Mouse (Mus musculus): ENCODE measurements around the gene Gm20388. TPM values are rescaled to one million over a fixed set of nuclear protein-coding genes. Genes with fewer than 3 reads are reported as not detected.
A peak's percentile ranks its signal among the peaks of the same experiment; 100 is the strongest.

Gm20388 gene
- polyA plus RNA-seq, 1 experiment from 2014 or later, result not detected

DNA sequence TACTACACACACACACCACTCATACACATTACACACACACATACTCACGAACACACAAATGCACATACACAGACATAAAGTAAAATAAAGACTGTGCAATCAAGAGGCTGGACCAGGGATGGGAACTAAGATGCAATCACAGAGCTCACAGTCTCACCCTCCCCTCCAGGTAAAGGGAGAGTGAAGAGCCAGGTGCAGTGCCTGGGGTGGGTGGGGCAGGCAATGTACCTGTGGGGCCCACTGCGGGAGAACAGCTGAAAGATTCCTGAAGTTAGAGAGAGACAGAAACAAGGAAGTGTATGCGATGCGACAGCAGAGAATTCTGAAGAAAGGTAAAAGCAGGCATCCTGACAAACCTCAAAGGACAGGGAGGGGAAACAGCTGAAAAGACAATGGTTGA is 3884.1 kb downstream of the Gm20388 start:
- Histone ChIP-seq H3K9me3 (no peaks in the 10 kb centered on the region), H3K27ac (replicated peaks) (no peak overlapping the region), H3K27me3 (replicated peaks) (peaks cover 12% of the 10 kb centered on the region; the same call in 1 of the 2 replicates), H3K9ac (no peak overlapping the region), H3K4me2 (no peak overlapping the region), H3K4me3 (no peak overlapping the region), H3K4me1 (no peaks in the 10 kb centered on the region), H3K36me3 (no peaks in the 10 kb centered on the region)
- 69% methylated on average over 4 of the region's 4 CpGs for WGBS
- no peak for ATAC-seq (ENCODE audit: extremely low read depth, insufficient number of reproducible peaks, low FRiP score, low TSS enrichment)

DNA sequence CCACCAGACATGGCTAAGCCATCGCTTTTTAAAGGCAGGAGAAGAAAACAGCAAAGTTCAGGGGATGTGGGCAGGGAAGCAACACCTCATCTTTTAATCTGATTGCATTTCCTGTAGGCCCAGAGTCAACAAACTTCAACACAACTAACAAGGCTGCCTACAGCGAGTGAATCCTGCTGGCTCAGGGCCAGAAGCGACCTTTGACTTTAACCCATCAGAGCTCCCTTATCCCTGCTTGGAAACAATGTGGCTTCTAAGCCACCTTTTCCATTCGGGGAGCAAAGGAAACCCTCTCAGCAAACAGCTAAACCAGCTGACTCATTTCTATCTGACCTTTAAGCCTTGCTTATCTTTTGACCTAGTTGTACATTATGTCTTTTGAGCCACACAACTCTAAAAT is 3886.1 kb downstream of the Gm20388 start:
- no peak overlapping the region for H3K27ac ChIP-seq (replicated peaks)
- H3K4me3 ChIP-seq, result no peak overlapping the region
- H3K27me3 ChIP-seq (replicated peaks), result peaks cover 2% of the 10 kb centered on the region; the same call in 1 of the 2 replicates
- 37% methylated on average over 4 of the region's 4 CpGs for WGBS
- no peaks in the 10 kb centered on the region for H3K9me3 ChIP-seq
- no peak overlapping the region for H3K4me2 ChIP-seq
- H3K4me1 ChIP-seq, result no peaks in the 10 kb centered on the region
- ATAC-seq (ENCODE audit: extremely low read depth, insufficient number of reproducible peaks, low FRiP score, low TSS enrichment), result no peak
- no peak overlapping the region for H3K9ac ChIP-seq
- no peaks in the 10 kb centered on the region for H3K36me3 ChIP-seq

DNA sequence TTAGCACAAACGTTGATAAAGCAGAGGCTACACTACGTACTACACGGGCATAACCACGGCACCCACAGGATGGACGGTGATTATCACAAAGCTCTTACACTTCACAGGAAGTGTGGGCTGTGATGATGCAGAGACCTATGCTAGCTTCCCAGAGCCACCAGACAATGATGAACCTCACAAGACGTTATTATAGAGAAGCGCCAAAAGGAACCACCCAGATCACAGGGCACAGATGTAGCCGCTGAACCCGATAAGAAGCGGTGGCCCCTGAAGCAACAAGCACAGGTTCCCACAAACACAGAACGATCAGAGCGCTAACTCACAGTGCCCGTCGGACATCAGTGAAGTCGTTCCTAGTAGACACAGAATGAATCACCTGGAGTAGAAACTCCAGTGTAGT is 3887.3 kb downstream of the Gm20388 start:
- no peak for ATAC-seq (ENCODE audit: extremely low read depth, insufficient number of reproducible peaks, low FRiP score, low TSS enrichment)
- no peak overlapping the region for H3K4me3 ChIP-seq
- no peak overlapping the region for H3K27ac ChIP-seq (replicated peaks)
- H3K4me1 ChIP-seq, result no peaks in the 10 kb centered on the region
- H3K27me3 ChIP-seq (replicated peaks), result no peaks in the 10 kb centered on the region; the same call in 1 of the 2 replicates
- H3K9me3 ChIP-seq, result no peaks in the 10 kb centered on the region
- 72% methylated on average over 15 of the region's 15 CpGs for WGBS
- H3K9ac ChIP-seq, result no peak overlapping the region
- H3K4me2 ChIP-seq, result no peak overlapping the region
- no peaks in the 10 kb centered on the region for H3K36me3 ChIP-seq

DNA sequence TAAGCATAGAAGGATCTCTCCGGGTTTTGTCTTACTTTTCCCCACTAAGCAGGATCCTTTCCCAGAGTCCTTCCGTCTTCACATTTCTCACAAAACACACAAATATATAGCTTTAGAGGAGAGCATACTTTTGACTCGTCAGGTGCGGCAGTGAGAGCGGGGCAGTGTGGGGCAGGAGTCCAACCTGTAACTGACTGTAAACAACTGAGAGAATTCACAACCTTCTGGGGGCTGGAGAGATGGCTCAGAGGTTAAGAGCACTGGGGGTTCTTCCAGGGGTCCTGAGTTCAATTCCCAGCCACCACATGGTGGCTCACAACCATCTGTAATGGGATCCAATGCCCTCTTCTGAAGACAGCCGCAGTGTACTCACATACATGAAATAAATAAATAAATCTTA is 3888.8 kb downstream of the Gm20388 start:
- Histone ChIP-seq H3K27ac (replicated peaks) (no peak overlapping the region), H3K36me3 (no peaks in the 10 kb centered on the region), H3K4me3 (no peak overlapping the region), H3K27me3 (replicated peaks) (no peaks in the 10 kb centered on the region; the same call in 1 of the 2 replicates), H3K4me1 (no peaks in the 10 kb centered on the region), H3K9me3 (no peaks in the 10 kb centered on the region), H3K9ac (no peak overlapping the region), H3K4me2 (no peak overlapping the region)
- ATAC-seq (ENCODE audit: extremely low read depth, insufficient number of reproducible peaks, low FRiP score, low TSS enrichment), result no peak
- WGBS, result 79% methylated on average over 6 of the region's 6 CpGs

DNA sequence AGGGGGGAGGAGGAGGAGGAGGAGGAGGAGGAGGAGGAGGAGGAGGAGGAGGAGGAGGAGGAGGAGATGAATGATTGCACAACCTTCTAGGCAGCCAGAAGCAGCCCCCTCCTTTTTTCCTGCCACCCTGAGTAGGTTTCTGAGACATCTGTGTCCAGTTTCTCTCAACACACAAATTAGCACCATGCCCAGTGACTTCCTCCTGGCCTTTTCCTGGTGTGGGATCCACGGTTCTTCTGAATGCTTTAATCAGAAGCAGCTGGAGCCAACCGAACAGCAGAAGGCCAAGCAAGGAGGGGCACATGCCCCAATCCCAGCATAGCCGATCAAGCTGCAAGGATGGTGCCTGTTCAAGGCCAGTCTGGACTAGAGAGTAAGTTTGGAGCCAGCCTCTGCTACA is 3889.2 kb downstream of the Gm20388 start:
- H3K4me3 ChIP-seq, result no peak overlapping the region
- H3K4me2 ChIP-seq, result no peak overlapping the region
- no peak overlapping the region for H3K9ac ChIP-seq
- H3K9me3 ChIP-seq, result no peaks in the 10 kb centered on the region
- H3K27ac ChIP-seq (replicated peaks), result no peak overlapping the region
- ATAC-seq (ENCODE audit: extremely low read depth, insufficient number of reproducible peaks, low FRiP score, low TSS enrichment), result no peak
- WGBS, result 42% methylated on average over 3 of the region's 3 CpGs
- H3K36me3 ChIP-seq, result no peaks in the 10 kb centered on the region
- H3K4me1 ChIP-seq, result no peaks in the 10 kb centered on the region
- H3K27me3 ChIP-seq (replicated peaks), result no peaks in the 10 kb centered on the region; the same call in 1 of the 2 replicates

DNA sequence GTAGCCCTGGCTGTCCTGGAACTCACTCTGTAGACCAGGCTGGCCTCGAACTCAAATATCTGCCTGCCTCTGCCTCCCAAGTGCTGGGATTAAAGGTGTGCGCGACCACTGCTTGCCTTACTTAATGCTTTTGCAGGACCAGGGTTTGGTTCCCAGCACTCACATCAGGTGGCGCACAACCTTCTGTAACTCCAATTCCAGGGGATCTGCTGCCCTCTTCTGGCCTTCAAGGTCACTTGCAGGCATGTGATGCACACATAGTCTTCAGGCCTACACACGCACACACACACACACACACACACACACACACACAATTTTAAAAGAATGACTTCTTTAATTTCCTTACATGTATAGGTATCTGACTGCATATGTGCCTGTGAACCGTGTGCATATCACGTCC is 3890.2 kb downstream of the Gm20388 start:
- H3K4me1 ChIP-seq, result peaks cover 7% of the 10 kb centered on the region
- ATAC-seq (ENCODE audit: extremely low read depth, insufficient number of reproducible peaks, low FRiP score, low TSS enrichment), result no peak
- H3K9ac ChIP-seq, result no peak overlapping the region
- H3K4me2 ChIP-seq, result no peak overlapping the region
- 87% methylated on average over 7 of the region's 7 CpGs for WGBS
- H3K27me3 ChIP-seq (replicated peaks), result no peaks in the 10 kb centered on the region; the same call in 1 of the 2 replicates
- no peaks in the 10 kb centered on the region for H3K36me3 ChIP-seq
- no peaks in the 10 kb centered on the region for H3K9me3 ChIP-seq
- no peak overlapping the region for H3K4me3 ChIP-seq
- no peak overlapping the region for H3K27ac ChIP-seq (replicated peaks)

DNA sequence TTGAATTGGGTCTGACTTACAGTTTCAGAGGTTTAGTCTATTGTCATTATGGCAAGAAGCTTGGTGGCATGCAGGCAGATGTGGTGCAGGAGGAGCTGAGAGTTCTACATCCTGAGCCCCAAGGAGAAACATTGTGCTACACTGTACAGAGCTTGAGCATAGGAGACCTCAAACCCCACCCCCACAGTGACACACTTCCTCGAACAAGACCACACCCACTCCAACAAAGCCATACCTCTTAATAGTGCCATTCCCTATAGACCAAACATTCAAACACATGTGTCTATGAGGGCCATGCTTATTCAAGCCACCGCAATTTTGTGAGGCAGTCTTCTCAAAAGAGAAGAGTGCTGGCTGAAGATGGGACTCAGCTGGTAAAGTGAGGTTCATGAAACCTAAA is 3890.9 kb downstream of the Gm20388 start:
- H3K36me3 ChIP-seq, result no peaks in the 10 kb centered on the region
- no peaks in the 10 kb centered on the region; the same call in 1 of the 2 replicates for H3K27me3 ChIP-seq (replicated peaks)
- no peak for ATAC-seq (ENCODE audit: extremely low read depth, insufficient number of reproducible peaks, low FRiP score, low TSS enrichment)
- no peak overlapping the region for H3K4me2 ChIP-seq
- H3K9ac ChIP-seq, result no peak overlapping the region
- WGBS, result 86% methylated on average over 2 of the region's 2 CpGs
- peaks cover 9% of the 10 kb centered on the region for H3K4me1 ChIP-seq
- H3K9me3 ChIP-seq, result no peaks in the 10 kb centered on the region
- H3K4me3 ChIP-seq, result no peak overlapping the region
- no peak overlapping the region for H3K27ac ChIP-seq (replicated peaks)

DNA sequence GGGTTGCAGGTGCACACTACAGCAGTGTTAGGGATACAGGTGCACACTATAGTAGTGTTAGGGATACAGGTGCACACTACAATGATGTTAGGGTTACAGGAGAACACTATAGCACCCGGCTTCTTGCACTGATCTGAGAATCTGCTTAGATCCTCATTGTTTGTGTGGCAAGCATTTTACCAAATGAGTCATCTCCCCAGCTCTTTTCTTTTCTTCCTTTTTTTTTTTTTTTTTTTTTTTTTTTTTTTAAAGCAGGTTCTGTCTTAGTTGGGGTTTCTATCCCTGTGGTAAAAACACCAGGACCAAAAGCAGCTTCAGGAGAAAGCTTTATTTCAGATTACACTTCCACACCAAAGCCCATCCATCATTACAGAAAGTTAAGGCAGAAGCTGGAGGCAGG is 3893.0 kb downstream of the Gm20388 start:
- no peak overlapping the region for H3K9ac ChIP-seq
- 65% methylated on average over 1 of the region's 1 CpGs for WGBS
- no peak for ATAC-seq (ENCODE audit: extremely low read depth, insufficient number of reproducible peaks, low FRiP score, low TSS enrichment)
- H3K36me3 ChIP-seq, result no peaks in the 10 kb centered on the region
- no peak overlapping the region for H3K27ac ChIP-seq (replicated peaks)
- H3K4me1 ChIP-seq, result peaks cover 27% of the 10 kb centered on the region
- no peaks in the 10 kb centered on the region for H3K27me3 ChIP-seq (replicated peaks)
- H3K4me3 ChIP-seq, result no peak overlapping the region
- H3K4me2 ChIP-seq, result no peak overlapping the region
- no peaks in the 10 kb centered on the region for H3K9me3 ChIP-seq

DNA sequence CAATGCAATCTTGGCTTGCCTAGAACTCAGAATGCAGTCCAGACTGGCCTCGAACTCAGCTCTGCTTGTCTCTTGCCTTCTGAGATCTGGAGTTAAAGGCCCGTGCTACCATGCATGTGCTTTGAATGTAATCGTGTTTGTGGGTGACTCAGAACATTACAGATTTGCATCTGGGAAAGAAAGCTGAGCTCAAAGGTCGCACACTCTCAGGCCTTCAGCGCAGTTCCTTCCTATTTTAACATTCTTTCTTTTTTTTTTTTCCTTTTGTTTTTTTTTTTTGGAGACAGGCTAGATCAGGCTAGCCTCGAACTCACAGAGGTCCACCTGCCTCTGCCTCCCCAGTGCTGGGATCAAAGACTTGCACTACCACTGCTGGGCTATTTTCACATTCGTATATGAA is 3893.9 kb downstream of the Gm20388 start:
- H3K9ac ChIP-seq, result no peak overlapping the region
- H3K4me2 ChIP-seq, result no peak overlapping the region
- no peaks in the 10 kb centered on the region for H3K27me3 ChIP-seq (replicated peaks)
- H3K9me3 ChIP-seq, result no peaks in the 10 kb centered on the region
- no peak for ATAC-seq (ENCODE audit: extremely low read depth, insufficient number of reproducible peaks, low FRiP score, low TSS enrichment)
- WGBS, result 84% methylated on average over 7 of the region's 7 CpGs
- H3K4me1 ChIP-seq, result peaks cover 27% of the 10 kb centered on the region
- no peak overlapping the region for H3K27ac ChIP-seq (replicated peaks)
- no peaks in the 10 kb centered on the region for H3K36me3 ChIP-seq
- no peak overlapping the region for H3K4me3 ChIP-seq

DNA sequence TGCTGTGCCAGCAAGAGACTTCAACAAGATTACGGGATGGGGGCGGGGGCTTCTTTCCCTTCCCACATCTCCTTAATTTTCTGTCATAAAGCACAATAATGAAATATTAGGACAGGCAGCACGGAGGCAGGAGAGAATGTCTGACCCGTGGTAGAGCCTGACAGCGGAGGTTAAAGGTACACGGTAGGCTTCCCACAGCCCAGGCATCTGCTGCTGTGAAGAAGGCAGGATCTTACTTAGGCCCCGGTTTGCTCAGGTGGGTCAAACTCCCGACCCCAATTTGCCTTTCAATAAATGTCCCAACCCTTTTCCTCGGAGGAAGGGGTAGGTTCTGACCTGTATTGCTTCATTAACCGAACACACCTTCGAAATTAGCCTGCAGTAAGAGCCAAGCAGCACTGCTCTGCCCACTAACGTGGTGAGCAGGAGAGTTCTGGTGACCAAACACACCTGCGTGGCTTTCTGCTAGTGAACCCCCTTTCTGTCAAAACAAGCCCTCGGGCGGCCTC is 3894.6 kb downstream of the Gm20388 start:
- Histone ChIP-seq H3K36me3 (no peaks in the 10 kb centered on the region), H3K4me2 (peak overlapping the region; percentile 91), H3K9me3 (no peaks in the 10 kb centered on the region), H3K4me3 (peak overlapping the region; percentile 84), H3K9ac (peak overlapping the region; percentile 96), H3K27me3 (replicated peaks) (no peaks in the 10 kb centered on the region), H3K27ac (replicated peaks) (peak overlapping the region; percentile 71), H3K4me1 (peaks cover 27% of the 10 kb centered on the region)
- no peak for ATAC-seq (ENCODE audit: extremely low read depth, insufficient number of reproducible peaks, low FRiP score, low TSS enrichment)
- WGBS, result 18% methylated on average over 15 of the region's 15 CpGs

DNA sequence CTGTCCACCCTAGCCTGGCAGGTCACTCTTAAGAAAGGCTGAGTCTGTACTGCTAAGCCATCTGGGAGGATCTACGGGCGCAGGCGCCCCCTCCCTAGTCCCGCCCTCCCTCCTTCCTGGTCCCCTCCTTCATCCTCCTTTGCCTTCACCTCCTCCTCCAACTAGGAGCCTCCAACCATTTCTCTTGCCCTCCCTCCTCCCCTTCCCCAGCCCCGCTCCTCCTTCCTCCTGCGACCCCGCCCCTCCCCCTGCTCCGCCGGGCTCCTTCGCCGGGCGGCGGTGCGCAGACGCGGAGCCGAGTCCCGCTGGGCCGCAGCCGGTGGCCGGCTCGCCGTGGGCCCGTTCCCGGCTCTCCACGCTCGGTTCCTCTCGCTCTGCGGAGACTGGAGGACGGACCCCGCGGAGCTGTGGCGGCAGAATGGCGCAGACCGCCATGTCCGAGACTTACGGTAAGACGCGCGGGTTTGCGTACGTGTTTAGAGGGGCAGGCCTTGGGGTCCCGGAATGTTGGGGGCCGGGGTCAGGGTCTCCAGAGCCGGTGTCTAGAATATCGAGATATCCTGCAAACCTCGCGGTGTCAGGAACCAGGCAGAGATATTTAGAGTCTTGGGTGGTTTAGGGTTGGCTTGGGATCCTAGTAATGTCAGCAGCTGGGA is 3895.2 kb downstream of the Gm20388 start, which contains the start of gene Rab4a:
Gene Rab4a (plus strand): TSS at position 268 of the 656 bp plus-strand sequence.
- Histone ChIP-seq H3K4me1 (peaks cover 27% of the 10 kb centered on the region), H3K4me2 (peak within 1 kb of the TSS; percentile 91), H3K9me3 (no peaks in the 10 kb centered on the region), H3K27ac (replicated peaks) (peak within 1 kb of the TSS; percentile 71), H3K27me3 (replicated peaks) (no peaks in the 10 kb centered on the region), H3K4me3 (peak within 1 kb of the TSS; percentile 84), H3K9ac (peak within 1 kb of the TSS; percentile 96), H3K36me3 (no peaks in the 10 kb centered on the region)
- ATAC-seq (ENCODE audit: extremely low read depth, insufficient number of reproducible peaks, low FRiP score, low TSS enrichment), result peak; percentile 71
- under 1% methylated on average over 45 of the region's 48 CpGs for WGBS

DNA sequence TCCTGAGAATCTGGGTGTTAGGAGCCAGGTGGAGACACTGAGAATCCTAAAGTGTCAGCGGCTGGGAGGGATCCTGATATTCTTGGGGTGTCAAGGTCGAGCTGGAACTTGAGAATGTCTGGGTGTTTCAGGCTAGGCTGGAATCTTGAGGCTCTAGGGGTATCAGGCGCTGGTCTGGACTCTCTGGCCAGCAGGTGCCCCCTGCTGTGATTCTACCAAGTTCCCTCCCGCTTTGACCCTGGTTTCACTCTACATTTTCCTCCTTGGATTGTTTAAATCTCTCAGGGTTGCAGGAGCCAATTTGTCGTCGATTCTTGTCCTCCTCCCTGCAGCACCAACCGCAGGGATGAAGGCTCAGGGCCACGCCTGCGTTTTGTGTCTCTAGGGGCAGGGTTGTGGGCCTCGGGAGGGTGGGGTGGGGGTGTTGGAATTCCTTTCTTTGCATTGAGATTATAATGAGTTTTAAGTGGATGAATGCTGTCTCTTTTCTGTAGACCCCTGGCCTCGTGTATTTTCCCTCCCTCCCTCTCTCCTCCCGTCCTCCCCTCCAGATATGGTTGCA is 3895.8 kb downstream of the Gm20388 start:
- peak overlapping the region; percentile 96 for H3K9ac ChIP-seq
- WGBS, result 3% methylated on average over 12 of the region's 12 CpGs

More for the DNA sequence above, 3895.8 kb downstream of the Gm20388 start:
- Histone ChIP-seq H3K27me3 (replicated peaks) (no peaks in the 10 kb centered on the region), H3K4me2 (peak overlapping the region; percentile 91), H3K9me3 (no peaks in the 10 kb centered on the region), H3K36me3 (no peaks in the 10 kb centered on the region), H3K27ac (replicated peaks) (peak overlapping the region; percentile 71), H3K4me3 (peak overlapping the region; percentile 84), H3K4me1 (peaks cover 27% of the 10 kb centered on the region)
- ATAC-seq (ENCODE audit: extremely low read depth, insufficient number of reproducible peaks, low FRiP score, low TSS enrichment), result no peak

Measured in heart, embryonic 13.5 days (tissue).